Mouse (Mus musculus) embryonic facial prominence, embryonic 14.5 days (tissue): ENCODE results near the gene Hipk1. TPM values are rescaled to one million over a fixed set of nuclear protein-coding genes. Genes with fewer than 3 reads are reported as not detected.
A peak's percentile ranks its signal among the peaks of the same experiment; 100 is the strongest.

Source experiments
- ATAC-seq: fragments of 200-750 bp; cut with Nextera tagmentation; 2 replicates; pipeline ENCODE4 v1.8.0; 2017; ENCODE audit warnings: low read depth, moderate number of reproducible peaks, moderate TSS enrichment
- DNase-seq: peaks from one replicate; pipeline ENCODE4 v3.0.0-alpha.2; 2015; ENCODE audit warnings: low spot score
- H3K27ac ChIP-seq: fragments of 300-500 bp; sonication (generic); replicated peaks from 2 replicates; pipeline ENCODE4 v1.5.1; 2014; ENCODE audit warnings: low read depth, mild to moderate bottlenecking, low read length, moderate library complexity
- H3K27me3 ChIP-seq: fragments of 300-500 bp; sonication (generic); replicated peaks from 2 replicates; pipeline ENCODE4 v1.6.1; 2014; ENCODE audit warnings: low read length; ENCODE audit not compliant: control insufficient read depth, insufficient read depth
- H3K36me3 ChIP-seq: fragments of 300-500 bp; sonication (generic); 2 replicates; pipeline ENCODE4 v1.6.1; 2014; ENCODE audit warnings: low read length, mixed read lengths; ENCODE audit not compliant: control insufficient read depth, insufficient read depth
- H3K4me1 ChIP-seq: fragments of 300-500 bp; sonication (generic); 2 replicates; pipeline ENCODE4 v1.6.1; 2014; ENCODE audit warnings: antibody characterized with exemption, low read length; ENCODE audit not compliant: control insufficient read depth, insufficient read depth
- H3K4me2 ChIP-seq: fragments of 300-500 bp; sonication (generic); 2 replicates; pipeline ENCODE4 v1.6.1; 2014; ENCODE audit warnings: low read depth, mild to moderate bottlenecking, low read length, moderate library complexity, mixed read lengths
- H3K4me3 ChIP-seq: fragments of 300-500 bp; sonication (generic); 2 replicates; pipeline ENCODE4 v1.5.1; 2014; ENCODE audit warnings: low read depth, mild to moderate bottlenecking, low read length
- H3K9ac ChIP-seq: fragments of 300-500 bp; sonication (generic); 2 replicates; pipeline ENCODE4 v1.6.1; 2014; ENCODE audit warnings: low read depth, mild to moderate bottlenecking, low read length, moderate library complexity, mixed read lengths
- H3K9me3 ChIP-seq: fragments of 300-500 bp; sonication (generic); 2 replicates; pipeline ENCODE4 v1.6.1; 2016; ENCODE audit warnings: low read length; ENCODE audit not compliant: control insufficient read depth
- WGBS: fragments of 180-500 bp; shearing (Covaris S2); extraction: QIAGEN DNeasy Blood & Tissue Kit; methylation state at CpG from one replicate; pipeline ENCODE4 v1.1.7; 2014; 5-methylcytosine and 5-hydroxymethylcytosine counted together
- polyA plus RNA-seq: library from polyadenylated mRNA; unstranded; fragments of >200 nt; fragmentation: Nextera tagmentation; extraction: Ambion mirVana; gene quantifications from 2 replicates; pipeline ENCODE4 v1.2.1, GENCODE M21; 2014

The Hipk1 gene
- polyA plus RNA-seq, 1 experiment from 2014 or later, result 17.3 TPM

- no peaks in the 10 kb centered on the region for H3K9me3 ChIP-seq
- WGBS, result 48% methylated on average over 3 of the region's 3 CpGs
- no peaks in the 10 kb centered on the region for H3K36me3 ChIP-seq
- H3K27me3 ChIP-seq, result no peaks in the 10 kb centered on the region
- no peak overlapping the region for H3K4me3 ChIP-seq
- no peaks in the 10 kb centered on the region for H3K4me1 ChIP-seq
- H3K27ac ChIP-seq, result no peak overlapping the region
- DNase-seq (no peak), ATAC-seq (no peak)
- no peak overlapping the region for H3K9ac ChIP-seq
- H3K4me2 ChIP-seq, result no peak overlapping the region
Measured at GRCm38 (mm10) chr3:103726642-103727041, 64.7 kb downstream of the Hipk1 start.

DNA sequence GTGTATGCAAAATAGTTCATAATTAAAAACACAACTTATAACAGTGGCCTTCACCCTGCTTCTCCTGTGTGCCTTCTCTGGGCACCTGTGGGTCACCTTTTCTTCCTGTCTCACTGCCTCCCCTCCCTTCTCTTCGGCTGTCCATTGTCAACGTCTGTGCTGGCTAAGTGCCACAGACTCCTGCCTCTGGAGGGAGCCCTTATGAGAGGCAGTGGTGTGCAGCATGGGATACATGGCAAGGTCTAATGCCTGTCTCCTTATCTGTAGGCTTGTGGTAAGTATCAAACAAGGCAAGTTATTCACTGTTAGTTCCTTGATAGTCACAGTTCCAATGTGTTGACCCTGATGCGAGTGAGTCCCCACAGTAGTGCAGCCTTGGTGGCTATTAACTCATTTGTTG lies 67.2 kb downstream of the Hipk1 start:
- no peak for DNase-seq
- Histone ChIP-seq H3K9me3 (no peaks in the 10 kb centered on the region), H3K27me3 (no peaks in the 10 kb centered on the region), H3K27ac (no peak overlapping the region), H3K9ac (no peak overlapping the region), H3K4me3 (no peak overlapping the region), H3K36me3 (no peaks in the 10 kb centered on the region), H3K4me1 (no peaks in the 10 kb centered on the region; the same call in 1 of the 2 replicates), H3K4me2 (no peak overlapping the region)
- no peak for ATAC-seq
- WGBS, result 60% methylated on average over 3 of the region's 3 CpGs

DNA sequence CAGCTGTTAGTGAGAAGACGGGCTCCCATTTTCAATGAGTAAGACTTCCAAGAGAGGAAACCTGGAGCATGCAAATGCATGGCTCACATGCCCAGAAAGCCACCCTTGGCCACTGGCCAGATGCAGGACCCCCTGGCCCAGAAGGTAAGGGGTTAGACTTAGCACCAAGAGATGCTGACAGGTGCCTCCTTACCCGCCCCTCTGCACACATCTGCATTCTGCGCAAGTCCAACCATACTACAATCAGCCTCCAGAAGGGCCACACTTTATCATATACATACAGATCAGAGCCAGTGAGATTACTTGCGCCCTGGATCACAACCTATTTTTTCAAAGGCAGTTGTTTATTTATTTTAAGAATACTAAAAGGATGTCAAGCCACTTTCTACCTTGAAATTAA lies 72.6 kb downstream of the Hipk1 start:
- H3K9ac ChIP-seq, result no peak overlapping the region
- ATAC-seq (no peak), DNase-seq (no peak)
- WGBS, result 94% methylated on average over 4 of the region's 4 CpGs
- H3K27ac ChIP-seq, result no peak overlapping the region
- H3K4me1 ChIP-seq, result peaks cover 27% of the 10 kb centered on the region
- no peak overlapping the region for H3K4me3 ChIP-seq
- H3K4me2 ChIP-seq, result no peak overlapping the region
- H3K27me3 ChIP-seq, result no peaks in the 10 kb centered on the region
- no peaks in the 10 kb centered on the region for H3K9me3 ChIP-seq
- no peaks in the 10 kb centered on the region for H3K36me3 ChIP-seq

DNA sequence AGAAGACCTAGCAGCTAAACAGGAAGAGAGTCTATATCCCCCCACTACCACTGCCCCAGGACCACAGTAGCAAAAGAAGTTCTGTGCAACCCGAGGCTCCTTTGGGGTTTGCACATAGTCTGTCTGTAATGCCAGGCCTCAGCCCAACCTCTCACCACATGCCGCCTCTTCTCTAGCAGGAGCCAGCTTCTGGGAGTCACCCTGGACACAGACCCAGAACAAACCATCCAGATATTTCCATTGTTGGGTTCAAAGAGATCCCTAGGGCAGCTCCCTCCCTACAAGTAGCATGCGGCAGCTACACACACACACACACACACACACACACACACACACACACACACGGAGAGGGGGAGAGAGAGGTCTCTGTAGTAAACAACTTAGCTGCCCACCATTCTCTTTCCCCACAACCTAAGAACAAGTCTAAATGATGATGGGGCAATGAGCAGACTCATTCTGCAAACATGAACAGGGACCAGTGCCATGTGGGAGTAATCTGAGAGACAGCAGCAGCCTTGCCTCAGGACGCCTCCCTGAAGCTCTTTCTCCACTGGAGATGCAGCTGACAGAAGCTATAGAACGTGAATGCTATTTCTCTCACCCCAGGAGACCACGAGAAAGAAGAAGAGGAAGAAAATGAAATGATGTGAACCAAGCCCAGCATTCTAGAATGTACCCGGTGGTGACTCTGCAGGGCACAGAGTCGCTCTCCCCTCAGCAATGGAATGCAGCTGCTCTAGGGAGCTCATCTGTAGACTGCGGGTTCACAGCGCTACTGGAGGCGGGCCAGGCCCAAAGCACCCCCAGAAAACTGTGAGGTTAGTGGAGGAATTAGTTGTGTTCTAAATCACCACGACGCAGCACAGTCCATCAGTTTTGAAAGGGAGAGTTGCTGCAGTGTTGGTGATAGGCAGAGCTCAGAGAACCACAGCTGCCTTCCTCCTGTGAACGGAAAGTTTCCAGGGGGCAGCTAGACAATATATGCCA lies 74.3 kb downstream of the Hipk1 start:
- ATAC-seq, result peak; percentile 74
- Histone ChIP-seq H3K9ac (no peak overlapping the region), H3K36me3 (no peaks in the 10 kb centered on the region), H3K4me2 (no peak overlapping the region), H3K4me3 (no peak overlapping the region), H3K27ac (peak overlapping the region; percentile 81), H3K9me3 (no peaks in the 10 kb centered on the region), H3K27me3 (no peaks in the 10 kb centered on the region), H3K4me1 (peaks cover 27% of the 10 kb centered on the region)
- 29% methylated on average over 15 of the region's 15 CpGs for WGBS
- peak; percentile 56 for DNase-seq

GRCm38 (mm10) chr3:103715762-103716693 lies 75.3 kb downstream of the Hipk1 start:
- DNase-seq (peak; percentile 87), ATAC-seq (peak; percentile 66)
- H3K9ac ChIP-seq, result no peak overlapping the region
- peak overlapping the region; percentile 81 for H3K27ac ChIP-seq
- no peaks in the 10 kb centered on the region for H3K9me3 ChIP-seq
- 34% methylated on average over 11 of the region's 11 CpGs for WGBS
- H3K4me2 ChIP-seq, result no peak overlapping the region
- H3K4me3 ChIP-seq, result no peak overlapping the region
- H3K36me3 ChIP-seq, result no peaks in the 10 kb centered on the region
- H3K27me3 ChIP-seq, result no peaks in the 10 kb centered on the region
- H3K4me1 ChIP-seq, result peaks cover 27% of the 10 kb centered on the region

- H3K4me3 ChIP-seq, result no peak overlapping the region
- WGBS, result 79% methylated on average over 8 of the region's 8 CpGs
- no peaks in the 10 kb centered on the region for H3K27me3 ChIP-seq
- H3K4me2 ChIP-seq, result no peak overlapping the region
- H3K9ac ChIP-seq, result no peak overlapping the region
- H3K27ac ChIP-seq, result no peak overlapping the region
- DNase-seq (no peak), ATAC-seq (no peak)
- H3K9me3 ChIP-seq, result no peaks in the 10 kb centered on the region
- H3K4me1 ChIP-seq, result peaks cover 27% of the 10 kb centered on the region
- no peaks in the 10 kb centered on the region for H3K36me3 ChIP-seq
Measured at GRCm38 (mm10) chr3:103714942-103715341, 76.4 kb downstream of the Hipk1 start.

GRCm38 (mm10) chr3:103714236-103714875 lies 77.0 kb downstream of the Hipk1 start:
- ATAC-seq, result no peak
- no peak overlapping the region for H3K4me2 ChIP-seq
- H3K9me3 ChIP-seq, result no peaks in the 10 kb centered on the region
- no peak overlapping the region for H3K27ac ChIP-seq
- no peak overlapping the region for H3K9ac ChIP-seq
- no peaks in the 10 kb centered on the region for H3K27me3 ChIP-seq
- 66% methylated on average over 7 of the region's 7 CpGs for WGBS
- H3K36me3 ChIP-seq, result no peaks in the 10 kb centered on the region
- no peak overlapping the region for H3K4me3 ChIP-seq
- H3K4me1 ChIP-seq, result peaks cover 27% of the 10 kb centered on the region
- DNase-seq, result no peak

- no peaks in the 10 kb centered on the region for H3K27me3 ChIP-seq
- ATAC-seq (no peak), DNase-seq (peak; percentile 32)
- no peaks in the 10 kb centered on the region for H3K9me3 ChIP-seq
- no peak overlapping the region for H3K27ac ChIP-seq
- peaks cover 13% of the 10 kb centered on the region for H3K4me1 ChIP-seq
- no peak overlapping the region for H3K9ac ChIP-seq
- 93% methylated on average over 4 of the region's 4 CpGs for WGBS
- H3K4me3 ChIP-seq, result no peak overlapping the region
- no peaks in the 10 kb centered on the region for H3K36me3 ChIP-seq
- no peak overlapping the region for H3K4me2 ChIP-seq
Measured at GRCm38 (mm10) chr3:103712196-103712595, 79.2 kb downstream of the Hipk1 start.
